Mouse (Mus musculus) heart, postnatal 0 days (tissue): ENCODE results near the gene Pdia2. TPM values are rescaled to one million over a fixed set of nuclear protein-coding genes. Genes with fewer than 3 reads are reported as not detected.

ENCODE experiments used
- ATAC-seq: fragments of 200-750 bp; cut with Nextera tagmentation; 2 replicates; pipeline ENCODE4 v1.8.0; 2017; ENCODE audit warnings: low read depth, moderate number of reproducible peaks, moderate library complexity; ENCODE audit not compliant: insufficient read depth
- DNase-seq: peaks from one replicate; pipeline ENCODE4 v3.0.0-alpha.2; 2016; ENCODE audit warnings: low spot score
- H3K27ac ChIP-seq: fragments of 300-500 bp; sonication (generic); 2 replicates; pipeline ENCODE4 v1.5.1; 2014; ENCODE audit warnings: low read depth, mild to moderate bottlenecking
- H3K27me3 ChIP-seq: fragments of 300-500 bp; sonication (generic); 2 replicates; pipeline ENCODE4 v1.6.1; 2014; ENCODE audit warnings: low read length, mixed read lengths; ENCODE audit not compliant: control insufficient read depth, insufficient read depth
- H3K36me3 ChIP-seq: fragments of 300-500 bp; sonication (generic); replicated peaks from 2 replicates; pipeline ENCODE4 v1.6.1; 2014; ENCODE audit warnings: low read length, mixed read lengths; ENCODE audit not compliant: control insufficient read depth, insufficient read depth
- H3K4me1 ChIP-seq: fragments of 300-500 bp; sonication (generic); 2 replicates; pipeline ENCODE4 v1.6.1; 2014; ENCODE audit warnings: antibody characterized with exemption; ENCODE audit not compliant: control insufficient read depth, insufficient read depth
- H3K4me2 ChIP-seq: fragments of 300-500 bp; sonication (generic); 2 replicates; pipeline ENCODE4 v1.6.1; 2014; ENCODE audit warnings: low read depth, mild to moderate bottlenecking, low read length, moderate library complexity
- H3K4me3 ChIP-seq: fragments of 300-500 bp; sonication (generic); 2 replicates; pipeline ENCODE4 v1.5.1; 2014; ENCODE audit warnings: low read depth, low read length
- H3K9ac ChIP-seq: fragments of 300-500 bp; sonication (generic); replicated peaks from 2 replicates; pipeline ENCODE4 v1.6.1; 2014; ENCODE audit warnings: low read depth, low read length, mixed read lengths
- H3K9me3 ChIP-seq: fragments of 300-500 bp; sonication (generic); replicated peaks from 2 replicates; pipeline ENCODE4 v1.6.1; 2016; ENCODE audit warnings: low read length; ENCODE audit not compliant: control insufficient read depth
- CTCF ChIP-seq: IDR thresholded peaks from 2 replicates; pipeline ENCODE4 v1.5.1; 2016; ENCODE audit warnings: antibody characterized with exemption, control low read depth, low read depth
- EP300 ChIP-seq: IDR thresholded peaks from 2 replicates; pipeline ENCODE4 v1.6.1; 2016; ENCODE audit warnings: antibody characterized with exemption, low read depth
- WGBS: fragments of 180-500 bp; shearing (Covaris S2); extraction: QIAGEN DNeasy Blood & Tissue Kit; methylation state at CpG from one replicate; pipeline ENCODE4 v1.1.7; 2014; 5-methylcytosine and 5-hydroxymethylcytosine counted together
- polyA plus RNA-seq: library from polyadenylated mRNA; unstranded; fragments of >200 nt; fragmentation: Nextera tagmentation; extraction: Ambion mirVana; gene quantifications from 2 replicates; pipeline ENCODE4 v1.2.1, GENCODE M21; 2015
- total RNA-seq: library from RNA; depleted of rRNA; stranded (reverse); fragments of >200 nt; gene quantifications from 2 replicates; pipeline ENCODE4 v1.2.3, GENCODE M21; 2014; ENCODE audit warnings: low replicate concordance

Pdia2 gene
- total and polyA plus RNA-seq, 2 experiments from 2014 or later, result not detected

DNA sequence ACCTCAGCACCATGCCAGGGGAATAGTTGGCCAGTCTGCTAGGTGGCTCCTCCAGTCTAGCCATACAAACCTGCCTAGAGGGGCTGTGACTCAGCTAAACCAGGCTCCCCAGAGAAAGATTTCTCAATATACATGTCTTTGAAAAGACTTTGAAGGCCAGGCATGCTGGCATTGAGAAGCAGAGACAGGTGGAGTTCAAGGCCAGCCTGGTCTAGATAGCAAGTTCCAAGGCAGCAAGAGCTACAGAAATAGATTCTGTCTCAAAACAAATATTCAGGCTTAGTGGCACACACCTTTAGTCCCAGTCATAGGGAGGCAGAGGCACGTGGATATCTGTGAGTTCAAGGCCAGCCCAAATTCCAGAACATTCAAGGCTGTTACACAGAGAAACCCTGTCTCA is 7.5 kb upstream of the Pdia2 start:
- Histone ChIP-seq H3K36me3 (no peaks in the 10 kb centered on the region), H3K9ac (no peak overlapping the region), H3K27ac (no peak overlapping the region), H3K27me3 (peaks cover 34% of the 10 kb centered on the region), H3K4me3 (no peak overlapping the region), H3K9me3 (no peaks in the 10 kb centered on the region), H3K4me1 (peaks cover 11% of the 10 kb centered on the region), H3K4me2 (no peak overlapping the region)
- ATAC-seq (no peak), DNase-seq (no peak)
- 50% methylated on average over 1 of the region's 1 CpGs for WGBS
- no peak for TF ChIP-seq EP300
- no peak for TF ChIP-seq CTCF

GRCm38 (mm10) chr17:26204766-26205165 is 5.9 kb upstream of the Pdia2 start:
- no peaks in the 10 kb centered on the region for H3K9me3 ChIP-seq
- H3K4me1 ChIP-seq, result peaks cover 14% of the 10 kb centered on the region
- no peak for ATAC-seq
- DNase-seq, result no peak
- no peak overlapping the region for H3K4me2 ChIP-seq
- 43% methylated on average over 11 of the region's 11 CpGs for WGBS
- TF ChIP-seq EP300, result no peak
- TF ChIP-seq CTCF, result no peak
- no peak overlapping the region for H3K4me3 ChIP-seq
- no peak overlapping the region for H3K27ac ChIP-seq
- no peak overlapping the region for H3K9ac ChIP-seq
- no peaks in the 10 kb centered on the region for H3K36me3 ChIP-seq
- peaks cover 49% of the 10 kb centered on the region for H3K27me3 ChIP-seq

DNA sequence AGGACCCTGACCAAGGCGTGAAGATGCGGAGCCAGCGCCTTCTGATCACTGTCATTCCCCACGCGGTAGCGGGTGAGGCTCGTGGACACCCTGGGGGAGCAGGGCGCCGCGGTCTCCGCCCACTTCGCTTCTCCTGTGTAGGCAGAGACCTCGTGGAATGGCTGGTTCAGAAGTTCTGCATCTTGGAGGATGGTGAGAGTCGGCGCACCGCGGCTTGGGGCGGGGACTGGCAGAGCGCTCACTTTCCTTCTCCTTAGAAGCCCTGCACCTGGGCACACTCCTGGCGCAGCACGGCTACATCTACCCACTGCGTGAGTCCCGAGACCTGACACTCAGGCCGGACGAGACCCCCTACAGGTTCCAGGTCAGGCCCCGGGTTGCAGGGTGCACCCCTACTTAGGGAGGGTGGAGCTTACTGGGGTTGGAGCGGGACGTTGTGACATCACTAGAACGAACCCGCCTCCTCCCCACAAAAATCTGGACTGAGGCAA is 4.5 kb upstream of the Pdia2 start:
- Histone ChIP-seq H3K4me2 (peak overlapping the region; percentile 87), H3K27me3 (peaks cover 50% of the 10 kb centered on the region), H3K4me3 (peak overlapping the region; percentile 50), H3K27ac (no peak overlapping the region), H3K4me1 (peaks cover 14% of the 10 kb centered on the region), H3K9ac (no peak overlapping the region), H3K9me3 (no peaks in the 10 kb centered on the region), H3K36me3 (no peaks in the 10 kb centered on the region)
- no peak for ATAC-seq
- no peak for DNase-seq
- TF ChIP-seq EP300 (no peak), CTCF (no peak)
- 1% methylated on average over 30 of the region's 30 CpGs for WGBS

GRCm38 (mm10) chr17:26202737-26203136 is 3.9 kb upstream of the Pdia2 start, which contains the start of gene Rgs11:
Gene Rgs11, plus strand, starts transcription at chr17:26202951.
- Histone ChIP-seq H3K4me2 (peak within 1 kb of the TSS; percentile 87), H3K9ac (no peak within 1 kb of the TSS), H3K27ac (no peak within 1 kb of the TSS), H3K36me3 (no peaks in the 10 kb centered on the region; the same call in 1 of the 2 replicates), H3K4me3 (peak within 1 kb of the TSS; percentile 50), H3K9me3 (no peaks in the 10 kb centered on the region), H3K27me3 (peaks cover 50% of the 10 kb centered on the region), H3K4me1 (peaks cover 14% of the 10 kb centered on the region)
- TF ChIP-seq EP300, result no peak
- TF ChIP-seq CTCF, result no peak
- DNase-seq, result no peak
- 2% methylated on average over 21 of the region's 22 CpGs for WGBS
- no peak for ATAC-seq

GRCm38 (mm10) chr17:26201998-26202397 is 3.1 kb upstream of the Pdia2 start:
- Histone ChIP-seq H3K9me3 (no peaks in the 10 kb centered on the region), H3K4me1 (peaks cover 14% of the 10 kb centered on the region), H3K4me3 (no peak overlapping the region), H3K4me2 (no peak overlapping the region), H3K36me3 (no peaks in the 10 kb centered on the region; the same call in 1 of the 2 replicates), H3K9ac (no peak overlapping the region), H3K27ac (no peak overlapping the region), H3K27me3 (peaks cover 50% of the 10 kb centered on the region)
- ATAC-seq (no peak), DNase-seq (no peak)
- no peak for TF ChIP-seq EP300
- TF ChIP-seq CTCF, result no peak
